Mouse (Mus musculus): ENCODE measurements around the gene Tex264. TPM values are rescaled to one million over a fixed set of nuclear protein-coding genes. Genes with fewer than 3 reads are reported as not detected.

Tex264 gene
- polyA plus RNA-seq, 1 experiment from 2014 or later: 25.6 TPM

DNA sequence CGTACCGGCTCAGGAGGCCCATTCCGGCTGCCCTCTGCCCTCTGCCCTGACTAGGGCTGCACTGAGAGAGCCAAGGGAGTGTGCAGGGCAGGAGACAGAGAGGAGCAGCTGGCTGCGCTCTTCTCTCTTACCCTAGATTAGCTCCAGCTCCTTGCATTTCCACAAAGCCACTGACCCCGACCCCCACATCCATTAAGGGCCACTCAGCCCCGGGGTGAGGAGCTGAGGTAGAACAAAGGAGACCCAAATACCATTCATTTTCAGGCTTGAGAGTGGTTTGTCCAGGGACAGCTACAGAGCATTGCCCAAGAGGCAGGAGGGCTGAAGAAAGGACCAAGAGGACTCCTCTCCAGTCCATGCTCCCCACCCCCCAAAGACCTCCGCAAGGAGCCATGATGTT is 26.3 kb downstream of the Tex264 start:
- H3K27me3 ChIP-seq (ENCODE audit: insufficient read depth, low read length): peaks cover 17% of the 10 kb centered on the region
- no peak overlapping the region for H3K9ac ChIP-seq (replicated peaks)
- no peaks in the 10 kb centered on the region for H3K9me3 ChIP-seq (ENCODE audit: low read length)
- no peak for TF ChIP-seq CTCF (IDR thresholded peaks at IDR 0.05; ENCODE audit: low read depth)
- no peak for TF ChIP-seq EP300 (IDR thresholded peaks at IDR 0.05; ENCODE audit: low read depth)
- ATAC-seq: no peak
- H3K36me3 ChIP-seq (replicated peaks; ENCODE audit: insufficient read depth, low read length): peaks cover 36% of the 10 kb centered on the region
- H3K4me1 ChIP-seq (ENCODE audit: insufficient read depth): no peaks in the 10 kb centered on the region
- WGBS (ENCODE audit: insufficient replicate concordance): 84% methylated on average over 7 of the region's 7 CpGs
- no peak overlapping the region for H3K4me2 ChIP-seq (ENCODE audit: low read depth, low read length)
- H3K4me3 ChIP-seq (ENCODE audit: low read depth, low read length): no peak overlapping the region
- no peak for DNase-seq
- H3K27ac ChIP-seq (ENCODE audit: low read depth): no peak overlapping the region

DNA sequence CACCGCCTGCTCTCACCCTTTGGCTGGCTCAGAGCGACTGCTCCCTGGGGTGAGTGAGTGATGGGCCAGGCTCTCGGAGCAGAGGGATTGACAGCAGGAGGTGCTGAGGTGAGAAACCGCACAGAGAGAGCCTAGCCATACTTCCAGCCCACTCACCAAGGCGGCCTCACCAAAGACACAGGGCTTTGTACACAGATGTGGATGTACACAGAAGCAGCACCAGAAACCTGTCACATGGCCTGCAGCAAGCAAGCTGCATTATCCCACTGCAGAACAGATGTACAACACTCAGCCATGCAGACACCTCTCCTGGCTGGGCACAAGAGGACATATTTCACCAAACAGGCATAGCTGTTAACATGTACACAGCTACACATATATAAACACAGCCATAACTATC is 28.1 kb downstream of the Tex264 start:
- TF ChIP-seq EP300 (IDR thresholded peaks at IDR 0.05; ENCODE audit: low read depth): no peak
- no peak for TF ChIP-seq CTCF (IDR thresholded peaks at IDR 0.05; ENCODE audit: low read depth)
- Histone ChIP-seq H3K4me1 (ENCODE audit: insufficient read depth) (no peaks in the 10 kb centered on the region), H3K27ac (ENCODE audit: low read depth) (no peak overlapping the region), H3K9me3 (ENCODE audit: low read length) (no peaks in the 10 kb centered on the region), H3K36me3 (replicated peaks; ENCODE audit: insufficient read depth, low read length) (peaks cover 36% of the 10 kb centered on the region), H3K9ac (replicated peaks) (no peak overlapping the region), H3K27me3 (ENCODE audit: insufficient read depth, low read length) (peaks cover 26% of the 10 kb centered on the region), H3K4me3 (ENCODE audit: low read depth, low read length) (no peak overlapping the region), H3K4me2 (ENCODE audit: low read depth, low read length) (no peak overlapping the region)
- DNase-seq (no peak), ATAC-seq (no peak)
- 51% methylated on average over 5 of the region's 5 CpGs for WGBS (ENCODE audit: insufficient replicate concordance)

DNA sequence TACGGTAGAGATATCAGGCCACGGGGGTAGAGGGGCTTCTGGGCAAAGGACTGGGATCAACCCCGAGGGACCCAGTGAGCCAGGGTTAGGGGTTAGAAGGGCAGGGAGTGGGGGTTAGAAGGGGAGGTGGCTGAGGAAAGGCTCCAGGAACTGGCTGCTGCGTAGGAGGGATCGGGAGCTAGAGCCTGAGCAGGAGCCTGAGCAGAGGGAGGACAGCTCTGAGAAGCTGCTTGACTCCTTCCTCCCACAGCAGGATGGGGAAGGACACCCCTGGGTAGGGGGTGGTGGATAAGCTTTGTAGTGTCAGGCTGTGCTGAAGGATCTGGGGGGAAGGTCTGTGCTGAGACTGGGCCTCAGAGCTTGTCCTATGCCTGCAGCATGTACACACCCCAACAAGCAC is 28.9 kb downstream of the Tex264 start:
- ATAC-seq (no peak), DNase-seq (no peak)
- Histone ChIP-seq H3K36me3 (replicated peaks; ENCODE audit: insufficient read depth, low read length) (peaks cover 31% of the 10 kb centered on the region), H3K27me3 (ENCODE audit: insufficient read depth, low read length) (peaks cover 26% of the 10 kb centered on the region), H3K27ac (ENCODE audit: low read depth) (no peak overlapping the region), H3K4me2 (ENCODE audit: low read depth, low read length) (no peak overlapping the region), H3K9me3 (ENCODE audit: low read length) (no peaks in the 10 kb centered on the region), H3K4me3 (ENCODE audit: low read depth, low read length) (no peak overlapping the region), H3K4me1 (ENCODE audit: insufficient read depth) (no peaks in the 10 kb centered on the region), H3K9ac (replicated peaks) (no peak overlapping the region)
- no peak for TF ChIP-seq EP300 (IDR thresholded peaks at IDR 0.05; ENCODE audit: low read depth)
- no peak for TF ChIP-seq CTCF (IDR thresholded peaks at IDR 0.05; ENCODE audit: low read depth)
- WGBS (ENCODE audit: insufficient replicate concordance): 40% methylated on average over 5 of the region's 5 CpGs

DNA sequence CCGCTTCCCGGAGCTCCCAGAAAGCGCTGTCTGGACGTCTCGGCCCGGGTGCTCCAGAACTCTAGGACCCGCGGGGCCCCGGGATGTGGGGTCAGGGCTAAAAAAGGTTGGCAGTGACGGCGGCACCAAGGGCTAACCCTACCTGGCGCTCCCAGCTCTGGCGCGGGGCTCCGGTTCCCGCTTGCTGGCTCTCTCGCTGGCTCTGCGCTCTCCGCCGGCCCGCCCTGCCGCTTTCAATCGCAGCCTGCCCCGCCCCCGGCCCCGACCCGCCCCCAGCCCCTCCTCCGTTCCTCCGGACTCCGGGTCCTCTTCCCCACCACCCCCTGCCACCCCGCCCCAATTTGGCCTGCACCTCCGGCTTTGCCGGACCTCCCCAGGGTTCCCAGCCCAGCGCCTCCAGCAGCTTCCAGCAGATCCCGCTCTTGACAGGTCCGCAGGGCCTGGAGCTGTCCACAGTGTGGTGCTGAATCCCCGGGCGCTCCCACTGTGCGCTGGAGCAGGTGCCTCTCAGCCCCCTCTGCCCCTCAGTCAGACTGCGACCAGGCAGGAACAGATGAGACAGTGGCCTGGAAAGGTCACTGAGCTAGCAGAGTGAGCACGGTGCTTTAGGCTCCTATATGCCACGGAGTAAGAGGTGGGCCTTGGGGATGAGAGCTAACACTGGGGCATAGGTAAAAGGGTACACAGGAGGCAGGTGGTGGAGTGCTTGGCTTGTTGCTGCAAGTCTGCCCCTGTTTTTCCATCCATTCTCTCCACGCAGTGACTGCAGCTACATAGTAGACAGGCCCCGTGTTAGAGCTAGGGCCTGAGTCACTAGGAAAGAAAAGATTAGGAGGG is 29.6 kb downstream of the Tex264 start, which contains the start of gene Grm2:
Grm2 (minus strand) TSS at position 199 of the 837 bp plus-strand sequence.
- DNase-seq: peak; percentile 76
- TF ChIP-seq CTCF (IDR thresholded peaks at IDR 0.05; ENCODE audit: low read depth): no peak
- no peak for TF ChIP-seq EP300 (IDR thresholded peaks at IDR 0.05; ENCODE audit: low read depth)

DNA sequence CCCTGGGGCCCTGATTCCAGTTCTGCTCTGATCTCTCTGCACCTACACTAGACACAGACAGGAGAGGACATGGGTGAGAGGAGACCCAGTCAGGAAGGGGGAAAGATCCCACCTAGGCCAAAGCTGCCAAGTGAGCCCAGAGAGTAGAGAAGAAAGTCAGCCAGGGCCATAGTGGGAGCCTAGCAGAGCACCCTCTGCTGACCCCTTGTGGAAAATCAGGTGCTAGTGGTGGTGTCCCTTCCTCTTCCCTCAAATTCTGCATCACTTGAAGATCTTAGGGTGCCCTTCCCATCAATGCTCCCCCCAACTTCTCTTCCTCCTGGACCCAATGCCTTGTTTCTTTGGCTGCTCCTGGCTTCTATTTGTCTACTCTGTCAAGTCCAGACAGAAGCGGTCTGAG is 33.0 kb downstream of the Tex264 start:
- peaks cover 26% of the 10 kb centered on the region for H3K27me3 ChIP-seq (ENCODE audit: insufficient read depth, low read length)
- no peaks in the 10 kb centered on the region for H3K4me1 ChIP-seq (ENCODE audit: insufficient read depth)
- no peaks in the 10 kb centered on the region for H3K9me3 ChIP-seq (ENCODE audit: low read length)
- peak; percentile 46 for TF ChIP-seq CTCF (IDR thresholded peaks at IDR 0.05; ENCODE audit: low read depth)
- TF ChIP-seq EP300 (IDR thresholded peaks at IDR 0.05; ENCODE audit: low read depth): no peak
- no peak overlapping the region for H3K4me3 ChIP-seq (ENCODE audit: low read depth, low read length)
- no peak overlapping the region for H3K9ac ChIP-seq (replicated peaks)
- no peak overlapping the region for H3K27ac ChIP-seq (ENCODE audit: low read depth)
- H3K4me2 ChIP-seq (ENCODE audit: low read depth, low read length): no peak overlapping the region
- WGBS (ENCODE audit: insufficient replicate concordance): 57% methylated on average over 1 of the region's 1 CpGs
- no peaks in the 10 kb centered on the region for H3K36me3 ChIP-seq (replicated peaks; ENCODE audit: insufficient read depth, low read length)
- DNase-seq (no peak), ATAC-seq (no peak)

More for the DNA sequence above, 29.6 kb downstream of the Tex264 start, which contains the start of gene Grm2:
- Histone ChIP-seq H3K4me2 (ENCODE audit: low read depth, low read length) (peak within 1 kb of the TSS; percentile 62), H3K4me1 (ENCODE audit: insufficient read depth) (no peaks in the 10 kb centered on the region), H3K27me3 (ENCODE audit: insufficient read depth, low read length) (peaks cover 26% of the 10 kb centered on the region), H3K4me3 (ENCODE audit: low read depth, low read length) (peak within 1 kb of the TSS; percentile 24; the same call in 1 of the 2 replicates), H3K9ac (replicated peaks) (no peak within 1 kb of the TSS), H3K9me3 (ENCODE audit: low read length) (no peaks in the 10 kb centered on the region), H3K27ac (ENCODE audit: low read depth) (no peak within 1 kb of the TSS), H3K36me3 (replicated peaks; ENCODE audit: insufficient read depth, low read length) (peaks cover 25% of the 10 kb centered on the region)
- WGBS (ENCODE audit: insufficient replicate concordance): 3% methylated on average over 28 of the region's 44 CpGs
- ATAC-seq: peak; percentile 65

GRCm38 (mm10) chr9:106647226-106647625 is 38.5 kb downstream of the Tex264 start:
- Histone ChIP-seq H3K27ac (ENCODE audit: low read depth) (no peak overlapping the region), H3K4me1 (ENCODE audit: insufficient read depth) (no peaks in the 10 kb centered on the region), H3K9ac (replicated peaks) (no peak overlapping the region), H3K4me3 (ENCODE audit: low read depth, low read length) (no peak overlapping the region), H3K9me3 (ENCODE audit: low read length) (no peaks in the 10 kb centered on the region), H3K4me2 (ENCODE audit: low read depth, low read length) (no peak overlapping the region), H3K27me3 (ENCODE audit: insufficient read depth, low read length) (no peaks in the 10 kb centered on the region), H3K36me3 (replicated peaks; ENCODE audit: insufficient read depth, low read length) (no peaks in the 10 kb centered on the region)
- no peak for ATAC-seq
- no peak for TF ChIP-seq EP300 (IDR thresholded peaks at IDR 0.05; ENCODE audit: low read depth)
- no peak for TF ChIP-seq CTCF (IDR thresholded peaks at IDR 0.05; ENCODE audit: low read depth)
- no peak for DNase-seq
- 66% methylated on average over 27 of the region's 27 CpGs for WGBS (ENCODE audit: insufficient replicate concordance)
